Mouse (Mus musculus) CH12.LX (cell line): ENCODE results near the gene 1700024P04Rik. TPM values are rescaled to one million over a fixed set of nuclear protein-coding genes. Genes with fewer than 3 reads are reported as not detected.
"Not testable (repeated sequence)": the region's sequence is repeated elsewhere in the genome, so short reads cannot be mapped to it uniquely, and the experiment has no call there.

Experiments used
- DNase-seq: peaks from one replicate; pipeline ENCODE4 v3.0.0-alpha.2; 2013; ENCODE audit errors: extremely low read depth
- H3K27ac ChIP-seq: 2 replicates; pipeline ENCODE4 v1.5.1; 2012; ENCODE audit warnings: low read depth, mild to moderate bottlenecking, control low read depth, moderate library complexity; ENCODE audit not compliant: insufficient read depth
- H3K27me3 ChIP-seq: replicated peaks from 2 replicates; pipeline ENCODE3; 2012; ENCODE audit warnings: inconsistent platforms
- H3K36me3 ChIP-seq, 2 experiments: replicated peaks in 1 of 2; 2 replicates each; pipeline versions ENCODE3 to v1.6.1; 2012; ENCODE audit warnings: inconsistent platforms in 1 of 2, low read length in 1 of 2, mild to moderate bottlenecking in 1 of 2, mixed read lengths in 1 of 2, moderate library complexity in 1 of 2; ENCODE audit not compliant: control insufficient read depth in 1 of 2, insufficient read depth in 1 of 2
- H3K4me1 ChIP-seq, 2 experiments: 2 replicates each; pipeline ENCODE4 v1.6.1; 2012; ENCODE audit warnings: inconsistent platforms in 1 of 2, moderate library complexity in 1 of 2; ENCODE audit not compliant: insufficient read depth in 2 of 2, control insufficient read depth in 1 of 2
- H3K4me2 ChIP-seq: 2 replicates; pipeline ENCODE4 v1.6.1; 2012; ENCODE audit warnings: low read depth, mild to moderate bottlenecking, control low read depth; ENCODE audit not compliant: poor library complexity, insufficient read depth, severe bottlenecking
- H3K4me3 ChIP-seq, 3 experiments: fragments of 150-350 bp in 1 of 3; sonication (generic) in 1 of 3; replicated peaks in 1 of 3; 2 replicates each; pipeline versions ENCODE3 to v1.5.1; 2011 to 2012; ENCODE audit warnings: low read depth in 2 of 3, low read length in 2 of 3, mild to moderate bottlenecking in 2 of 3, moderate library complexity in 2 of 3, control low read depth in 1 of 3, improper control_type of control experiment in 1 of 3, inconsistent platforms in 1 of 3, mixed read lengths in 1 of 3; ENCODE audit not compliant: poor library complexity in 1 of 3
- H3K79me2 ChIP-seq: replicated peaks from 2 replicates; pipeline ENCODE4 v1.6.1; 2012; ENCODE audit warnings: mild to moderate bottlenecking, moderate library complexity; ENCODE audit not compliant: control insufficient read depth, poor library complexity, insufficient read depth, severe bottlenecking; ENCODE audit errors: extremely low read depth
- H3K9ac ChIP-seq: 2 replicates; pipeline ENCODE4 v1.6.1; 2012; ENCODE audit warnings: low read depth, mild to moderate bottlenecking, control low read depth, moderate library complexity; ENCODE audit not compliant: insufficient read depth
- H3K9me3 ChIP-seq: replicated peaks from 2 replicates; pipeline ENCODE3; 2012; ENCODE audit warnings: low read length, inconsistent platforms, mixed read lengths
- BHLHE40 ChIP-seq: IDR thresholded peaks from 2 replicates; pipeline ENCODE4 v1.6.1; 2011; ENCODE audit warnings: mild to moderate bottlenecking, low read depth, low read length, improper control_type of control experiment
- CHD2 ChIP-seq: IDR thresholded peaks from 2 replicates; pipeline ENCODE4 v1.6.1; 2011; ENCODE audit warnings: low read length, improper control_type of control experiment
- CTCF ChIP-seq, 2 experiments: IDR thresholded peaks in 1 of 2; conservative IDR thresholded peaks in 1 of 2; 2 replicates each; pipeline ENCODE4 v1.5.1; 2011 to 2012; ENCODE audit warnings: low read depth in 2 of 2, low read length in 2 of 2, improper control_type of control experiment in 1 of 2, inconsistent platforms in 1 of 2, mild to moderate bottlenecking in 1 of 2, moderate library complexity in 1 of 2
- E2F4 ChIP-seq: IDR thresholded peaks from 2 replicates; pipeline ENCODE4 v1.6.1; 2011; ENCODE audit warnings: low read depth, low read length, improper control_type of control experiment; ENCODE audit not compliant: insufficient replicate concordance
- ELF1 ChIP-seq: IDR thresholded peaks from 2 replicates; pipeline ENCODE4 v1.6.1; 2014; ENCODE audit warnings: low read depth, mild to moderate bottlenecking, inconsistent platforms, low read length, improper control_type of control experiment
- EP300 ChIP-seq: IDR thresholded peaks from 2 replicates; pipeline ENCODE4 v1.6.1; 2011; ENCODE audit warnings: low read length, improper control_type of control experiment
- ETS1 ChIP-seq: conservative IDR thresholded peaks from 2 replicates; pipeline ENCODE4 v1.6.1; 2012; ENCODE audit warnings: low read depth, mild to moderate bottlenecking, inconsistent platforms, low read length, improper control_type of control experiment, moderate library complexity
- HCFC1 ChIP-seq: IDR thresholded peaks from 2 replicates; pipeline ENCODE4 v1.6.1; 2012; ENCODE audit warnings: low read depth, mild to moderate bottlenecking, inconsistent platforms, low read length, improper control_type of control experiment
- KAT2A ChIP-seq: IDR thresholded peaks from 2 replicates; pipeline ENCODE4 v1.6.1; 2012; ENCODE audit warnings: low read length, improper control_type of control experiment, inconsistent platforms; ENCODE audit not compliant: insufficient replicate concordance
- MAFK ChIP-seq: IDR thresholded peaks from 2 replicates; pipeline ENCODE4 v1.6.1; 2011; ENCODE audit warnings: low read length, improper control_type of control experiment; ENCODE audit not compliant: insufficient replicate concordance
- MAZ ChIP-seq: IDR thresholded peaks from 2 replicates; pipeline ENCODE4 v1.6.1; 2012; ENCODE audit warnings: low read depth, mild to moderate bottlenecking, inconsistent platforms, low read length, improper control_type of control experiment, moderate library complexity
- MEF2A ChIP-seq: IDR thresholded peaks from 2 replicates; pipeline ENCODE4 v1.6.1; 2014; ENCODE audit warnings: low read depth, mild to moderate bottlenecking, inconsistent platforms, low read length, improper control_type of control experiment, borderline replicate concordance
- MXI1 ChIP-seq: IDR thresholded peaks from 2 replicates; pipeline ENCODE4 v1.6.1; 2011; ENCODE audit warnings: mild to moderate bottlenecking, low read depth, low read length, improper control_type of control experiment
- MYC ChIP-seq: IDR thresholded peaks from 2 replicates; pipeline ENCODE4 v1.6.1; 2011; ENCODE audit warnings: low read depth, mild to moderate bottlenecking, improper control_type of control experiment, low read length
- NELFE ChIP-seq: IDR thresholded peaks from 2 replicates; pipeline ENCODE4 v1.6.1; 2011; ENCODE audit warnings: low read depth, low read length, improper control_type of control experiment
- PAX5 ChIP-seq: IDR thresholded peaks from 2 replicates; pipeline ENCODE4 v1.6.1; 2012; ENCODE audit warnings: low read length, inconsistent platforms, mixed read lengths
- POLR2AphosphoS2 ChIP-seq: IDR thresholded peaks from 2 replicates; pipeline ENCODE4 v1.6.1; 2011; ENCODE audit warnings: low read depth, low read length, improper control_type of control experiment
- RAD21 ChIP-seq: IDR thresholded peaks from 2 replicates; pipeline ENCODE4 v1.6.1; 2011; ENCODE audit warnings: low read depth, mild to moderate bottlenecking, low read length, improper control_type of control experiment, moderate library complexity
- SIN3A ChIP-seq: IDR thresholded peaks from 2 replicates; pipeline ENCODE4 v1.6.1; 2012; ENCODE audit warnings: low read length, improper control_type of control experiment, inconsistent platforms
- TBP ChIP-seq: conservative IDR thresholded peaks from 2 replicates; pipeline ENCODE4 v1.6.1; 2011; ENCODE audit warnings: low read depth, low read length, improper control_type of control experiment
- TCF12 ChIP-seq: IDR thresholded peaks from 2 replicates; pipeline ENCODE4 v1.6.1; 2014; ENCODE audit warnings: low read depth, mild to moderate bottlenecking, inconsistent platforms, low read length, improper control_type of control experiment
- UBTF ChIP-seq: IDR thresholded peaks from 2 replicates; pipeline ENCODE4 v1.6.1; 2012; ENCODE audit warnings: low read depth, mild to moderate bottlenecking, inconsistent platforms, low read length, improper control_type of control experiment, moderate library complexity
- USF1 ChIP-seq: IDR thresholded peaks from 2 replicates; pipeline ENCODE4 v1.6.1; 2014; ENCODE audit warnings: low read depth, mild to moderate bottlenecking, inconsistent platforms, low read length, improper control_type of control experiment
- ZKSCAN1 ChIP-seq: IDR thresholded peaks from 2 replicates; pipeline ENCODE4 v1.6.1; 2012; ENCODE audit warnings: low read depth, inconsistent platforms, low read length, improper control_type of control experiment, borderline replicate concordance
- ZMIZ1 ChIP-seq: IDR thresholded peaks from 2 replicates; pipeline ENCODE4 v1.6.1; 2012; ENCODE audit warnings: low read depth, mild to moderate bottlenecking, inconsistent platforms, low read length, improper control_type of control experiment
- ZNF384 ChIP-seq: IDR thresholded peaks from 2 replicates; pipeline ENCODE4 v1.6.1; 2012; ENCODE audit warnings: low read depth, low read length, improper control_type of control experiment, inconsistent platforms
- dilution Hi-C: fragments of 300-500 bp; cut with MboI; formaldehyde crosslinking; loops from 2 replicates; pipeline ENCODE4 v1.14.3; 2020; ENCODE audit warnings: low sequenced_read_pairs; ENCODE audit not compliant: extremely low pct_unique_long_range_greater_than_20kb, extremely low pct_ligation_motif_present
- in situ Hi-C: fragments of 300-500 bp; cut with MboI; formaldehyde crosslinking; loops from 3 replicates; pipeline ENCODE4 v1.14.3; 2019; ENCODE audit warnings: low sequenced_read_pairs, low pct_ligation_motif_present, low pct_unique_long_range_greater_than_20kb, mixed read lengths
- polyA plus RNA-seq: library from polyadenylated mRNA; unstranded; fragments of >175 nt; gene quantifications from 2 replicates; pipeline ENCODE4 v1.2.1, GENCODE M21; 2012; ENCODE audit warnings: low read depth; ENCODE audit not compliant: insufficient read length
- total RNA-seq, 2 experiments: library from RNA; depleted of rRNA; stranded (reverse); fragments of 300-350 nt in 1 of 2; fragments of >200 nt in 1 of 2; gene quantifications; 2 replicates each; pipeline ENCODE4 v1.2.3; 2012 to 2014

1700024P04Rik gene
- total and polyA plus RNA-seq, 3 experiments, result not detected

DNA sequence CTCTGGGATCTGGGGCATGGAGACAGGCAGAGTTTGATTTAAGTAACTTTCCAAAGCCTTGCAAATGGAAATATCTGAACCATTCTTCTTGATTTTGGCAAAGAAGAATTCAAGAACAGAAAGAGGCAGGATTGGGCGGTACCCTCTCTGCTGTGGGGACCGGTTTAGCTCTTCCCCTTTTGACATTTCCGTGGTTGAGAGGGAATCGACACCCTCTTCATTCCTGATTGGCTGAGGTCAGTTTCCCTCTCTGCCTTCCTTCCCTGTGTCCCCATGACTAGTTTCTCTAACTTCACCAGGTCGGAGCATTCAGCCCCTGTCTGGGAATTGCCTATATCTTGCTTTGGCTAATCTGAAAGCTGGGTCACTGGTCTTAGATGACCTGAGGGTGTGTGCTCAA lies 12.7 kb upstream of the 1700024P04Rik start:
- TF ChIP-seq SIN3A (no peak), EP300 (no peak), NELFE (no peak), USF1 (no peak), UBTF (no peak), MYC (no peak), CTCF (conservative IDR thresholded peaks at IDR 0.05 in 1 of 2, IDR thresholded peaks at IDR 0.05 in 1 of 2; ENCODE audit: low read depth in 2 of 2, low read length in 2 of 2) (no peak), PAX5 (no peak), BHLHE40 (no peak), ELF1 (no peak), ZMIZ1 (no peak), ZKSCAN1 (no peak), ETS1 (no peak), MEF2A (no peak), ZNF384 (no peak), HCFC1 (no peak), MAZ (no peak), E2F4 (no peak), TCF12 (no peak)
- no peak for DNase-seq
- H3K36me3 ChIP-seq, result no peaks in the 10 kb centered on the region
- no peak overlapping the region for H3K4me3 ChIP-seq
- H3K27me3 ChIP-seq, result no peaks in the 10 kb centered on the region
- no peak overlapping the region for H3K27ac ChIP-seq
- H3K4me2 ChIP-seq, result no peak overlapping the region
- H3K9ac ChIP-seq, result no peak overlapping the region
- H3K4me1 ChIP-seq, result peaks cover 0 to 5% of the 10 kb centered on the region in 2 experiments; a peak in 1 of 4 replicates
- no peaks in the 10 kb centered on the region for H3K79me2 ChIP-seq
- dilution Hi-C loops (no loop called here), in situ Hi-C loops (no loop called here)
- H3K9me3 ChIP-seq, result peaks cover 11% of the 10 kb centered on the region

- H3K4me3 ChIP-seq, result no peak overlapping the region
- no peak overlapping the region for H3K27ac ChIP-seq
- no peaks in the 10 kb centered on the region for H3K27me3 ChIP-seq
- H3K9me3 ChIP-seq, result no peaks in the 10 kb centered on the region
- H3K4me1 ChIP-seq, result peaks cover 0 to 12% of the 10 kb centered on the region in 2 experiments; a peak in 2 of 4 replicates
- H3K4me2 ChIP-seq, result no peak overlapping the region
- no peaks in the 10 kb centered on the region for H3K36me3 ChIP-seq
- no peaks in the 10 kb centered on the region for H3K79me2 ChIP-seq
- TF ChIP-seq KAT2A, result no peak
- no peak for TF ChIP-seq MXI1
- TF ChIP-seq PAX5, result no peak
- no peak for TF ChIP-seq RAD21
- TF ChIP-seq ZKSCAN1, result no peak
- TF ChIP-seq TBP, result no peak
- TF ChIP-seq BHLHE40, result no peak
- no peak for TF ChIP-seq E2F4
- TF ChIP-seq MAFK, result no peak
- TF ChIP-seq POLR2AphosphoS2, result no peak
- TF ChIP-seq CHD2, result no peak
- no peak for TF ChIP-seq ZMIZ1
- TF ChIP-seq, all 38 proteins: peak for 0
- dilution Hi-C loops, result no loop called here
- in situ Hi-C loops, result no loop called here
- no peak overlapping the region for H3K9ac ChIP-seq
- no peak for DNase-seq
Measured at GRCm38 (mm10) chr13:98977070-98977785, 7.1 kb downstream of the 1700024P04Rik start.

- H3K79me2 ChIP-seq, H3K27ac ChIP-seq, in situ Hi-C loops: not testable (repeated sequence)
Measured at GRCm38 (mm10) chr13:98976022-98976421, 8.3 kb downstream of the 1700024P04Rik start.

More at GRCm38 (mm10) chr13:98976022-98976421, 8.3 kb downstream of the 1700024P04Rik start:
- H3K9me3 ChIP-seq, dilution Hi-C loops, H3K4me2 ChIP-seq, H3K27me3 ChIP-seq, H3K9ac ChIP-seq, H3K4me3 ChIP-seq, DNase-seq, H3K36me3 ChIP-seq: not testable (repeated sequence)
- H3K4me1 ChIP-seq, result peaks cover 0 to 12% of the 10 kb centered on the region in 2 experiments; a peak in 2 of 4 replicates
